Mouse (Mus musculus) testis, adult 2 months (tissue): Measurements from ENCODE around the gene Rab9. TPM values are rescaled to one million over a fixed set of nuclear protein-coding genes. Genes with fewer than 3 reads are reported as not detected.
A peak's percentile ranks its signal among the peaks of the same experiment; 100 is the strongest.

Experiments used
- H3K27ac ChIP-seq: fragments of 200-500 bp; 2 replicates; pipeline ENCODE4 v1.5.1; 2012; ENCODE audit warnings: low read depth, low read length; ENCODE audit not compliant: control insufficient read depth, insufficient read depth
- H3K27me3 ChIP-seq: fragments of 200-500 bp; 2 replicates; pipeline ENCODE4 v1.6.1; 2012; ENCODE audit warnings: mild to moderate bottlenecking, low read length, moderate library complexity; ENCODE audit not compliant: control insufficient read depth, insufficient read depth
- H3K36me3 ChIP-seq: fragments of 200-500 bp; 2 replicates; pipeline ENCODE4 v1.6.1; 2012; ENCODE audit warnings: mild to moderate bottlenecking, low read length; ENCODE audit not compliant: control insufficient read depth, insufficient read depth
- H3K4me1 ChIP-seq: fragments of 200-500 bp; 2 replicates; pipeline ENCODE4 v1.6.1; 2012; ENCODE audit warnings: low read length; ENCODE audit not compliant: control insufficient read depth, insufficient read depth
- H3K4me3 ChIP-seq: fragments of 200-500 bp; 2 replicates; pipeline ENCODE4 v1.5.1; 2012; ENCODE audit warnings: low read depth, mild to moderate bottlenecking, low read length, moderate library complexity, mixed read lengths; ENCODE audit not compliant: control insufficient read depth
- CTCF ChIP-seq: fragments of 200-500 bp; IDR thresholded peaks from 2 replicates; pipeline ENCODE4 v1.5.1; 2012; ENCODE audit warnings: low read depth, mild to moderate bottlenecking, inconsistent platforms, low read length, moderate library complexity; ENCODE audit not compliant: control insufficient read depth, insufficient read depth, insufficient replicate concordance
- POLR2A ChIP-seq: fragments of 200-500 bp; IDR thresholded peaks from 2 replicates; pipeline ENCODE4 v1.6.1; 2012; ENCODE audit warnings: low read depth, mild to moderate bottlenecking, inconsistent platforms, low read length, moderate library complexity; ENCODE audit not compliant: control insufficient read depth
- polyA plus RNA-seq: library from polyadenylated mRNA; depleted of rRNA; stranded (reverse); fragments of >200 nt; gene quantifications from 2 replicates; pipeline ENCODE4 v1.2.3, GENCODE M21; 2012

Gene Rab9
- polyA plus RNA-seq, 1 experiment: 3.8 TPM

GRCm38 (mm10) chrX:166478631-166479364 lies 869 bp downstream of the Rab9 start:
- peak overlapping the region; percentile 91 for H3K4me3 ChIP-seq
- H3K36me3 ChIP-seq: no peaks in the 10 kb centered on the region
- peak overlapping the region; percentile 79 for H3K27ac ChIP-seq
- TF ChIP-seq POLR2A (no peak), CTCF (no peak)
- H3K4me1 ChIP-seq: no peaks in the 10 kb centered on the region; the same call in 1 of the 2 replicates
- no peaks in the 10 kb centered on the region for H3K27me3 ChIP-seq

- TF ChIP-seq CTCF: no peak
- no peak for TF ChIP-seq POLR2A
- H3K27ac ChIP-seq: no peak overlapping the region
- H3K4me3 ChIP-seq: no peak overlapping the region
- H3K4me1 ChIP-seq: no peaks in the 10 kb centered on the region
- no peaks in the 10 kb centered on the region for H3K36me3 ChIP-seq
- H3K27me3 ChIP-seq: no peaks in the 10 kb centered on the region
Observed at GRCm38 (mm10) chrX:166477393-166477792, 2.3 kb downstream of the Rab9 start.

- Histone ChIP-seq H3K27ac (no peak overlapping the region), H3K4me3 (no peak overlapping the region), H3K36me3 (no peaks in the 10 kb centered on the region), H3K27me3 (no peaks in the 10 kb centered on the region), H3K4me1 (no peaks in the 10 kb centered on the region)
- TF ChIP-seq POLR2A: no peak
- TF ChIP-seq CTCF: no peak
Observed at GRCm38 (mm10) chrX:166472612-166473011, 7.1 kb downstream of the Rab9 start.

DNA sequence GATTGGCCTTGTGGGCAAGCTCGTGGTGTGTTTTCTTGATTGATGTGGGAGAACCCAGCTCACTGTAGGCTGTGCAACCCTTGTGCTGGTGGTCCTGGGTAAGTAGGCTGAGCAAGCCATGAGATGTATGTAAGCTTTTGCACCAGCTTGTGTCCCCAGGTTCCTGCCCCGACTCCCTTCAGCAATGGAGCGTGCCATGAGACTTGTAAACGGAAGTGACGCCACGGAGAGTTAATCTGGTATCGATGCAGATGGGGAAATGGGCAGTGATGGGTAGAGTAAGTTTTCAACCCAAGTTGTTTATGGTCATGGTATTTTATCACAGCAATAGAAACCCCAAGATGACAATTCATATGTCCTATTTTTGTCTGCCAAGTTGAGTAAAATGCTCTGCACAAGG lies 11.3 kb downstream of the Rab9 start:
- Histone ChIP-seq H3K4me3 (no peak overlapping the region), H3K36me3 (no peaks in the 10 kb centered on the region), H3K4me1 (no peaks in the 10 kb centered on the region), H3K27me3 (no peaks in the 10 kb centered on the region), H3K27ac (no peak overlapping the region)
- TF ChIP-seq CTCF (no peak), POLR2A (no peak)

DNA sequence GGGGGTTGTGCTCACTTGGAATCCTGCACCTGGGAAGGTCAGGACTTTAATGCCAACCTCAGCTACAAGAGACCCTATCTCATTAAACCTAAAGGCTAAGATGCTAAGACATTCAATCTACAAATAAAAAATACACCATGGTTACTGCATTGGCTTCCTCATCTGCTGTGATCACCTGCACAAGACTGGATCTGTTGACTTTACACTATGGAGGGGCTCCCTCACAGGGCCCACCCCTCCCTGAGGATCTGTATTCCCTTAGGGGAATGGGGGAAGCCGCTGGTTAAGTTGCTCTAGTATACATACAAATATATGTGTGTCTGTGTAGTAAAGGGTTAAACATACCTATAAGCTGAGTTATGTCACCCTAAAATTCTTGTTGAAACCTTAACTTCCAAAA lies 24.1 kb downstream of the Rab9 start:
- no peak for TF ChIP-seq CTCF
- no peak for TF ChIP-seq POLR2A
- H3K4me1 ChIP-seq: no peaks in the 10 kb centered on the region
- no peak overlapping the region for H3K4me3 ChIP-seq
- H3K36me3 ChIP-seq: no peaks in the 10 kb centered on the region
- no peak overlapping the region for H3K27ac ChIP-seq
- no peaks in the 10 kb centered on the region for H3K27me3 ChIP-seq

- no peak for TF ChIP-seq POLR2A
- no peak for TF ChIP-seq CTCF
- H3K4me3 ChIP-seq: no peak overlapping the region
- no peak overlapping the region for H3K27ac ChIP-seq
- H3K36me3 ChIP-seq: no peaks in the 10 kb centered on the region
- no peaks in the 10 kb centered on the region for H3K4me1 ChIP-seq
- no peaks in the 10 kb centered on the region for H3K27me3 ChIP-seq
Observed at GRCm38 (mm10) chrX:166454331-166454730, 25.3 kb downstream of the Rab9 start.

DNA sequence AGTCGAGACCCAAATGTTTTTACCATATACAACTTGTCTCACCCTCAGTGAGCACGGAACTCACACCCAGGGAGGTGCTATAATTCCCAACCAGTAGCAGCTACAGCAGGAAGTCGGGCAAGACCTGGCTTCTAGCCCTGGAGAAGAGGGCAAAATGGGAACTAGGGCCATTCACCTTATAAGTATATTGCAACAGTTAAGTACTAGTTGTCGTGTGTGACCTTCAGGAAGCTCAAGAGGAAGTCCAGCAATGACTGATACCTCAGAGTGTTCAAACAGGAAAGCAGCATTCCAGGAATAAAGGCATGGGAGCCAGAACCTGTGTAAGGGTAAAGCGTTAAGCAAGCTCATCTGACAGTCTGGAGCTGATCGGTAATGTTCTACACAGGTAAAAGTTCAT lies 26.1 kb downstream of the Rab9 start:
- TF ChIP-seq CTCF (no peak), POLR2A (no peak)
- Histone ChIP-seq H3K27ac (no peak overlapping the region), H3K4me1 (no peaks in the 10 kb centered on the region), H3K27me3 (no peaks in the 10 kb centered on the region), H3K4me3 (no peak overlapping the region), H3K36me3 (no peaks in the 10 kb centered on the region)

DNA sequence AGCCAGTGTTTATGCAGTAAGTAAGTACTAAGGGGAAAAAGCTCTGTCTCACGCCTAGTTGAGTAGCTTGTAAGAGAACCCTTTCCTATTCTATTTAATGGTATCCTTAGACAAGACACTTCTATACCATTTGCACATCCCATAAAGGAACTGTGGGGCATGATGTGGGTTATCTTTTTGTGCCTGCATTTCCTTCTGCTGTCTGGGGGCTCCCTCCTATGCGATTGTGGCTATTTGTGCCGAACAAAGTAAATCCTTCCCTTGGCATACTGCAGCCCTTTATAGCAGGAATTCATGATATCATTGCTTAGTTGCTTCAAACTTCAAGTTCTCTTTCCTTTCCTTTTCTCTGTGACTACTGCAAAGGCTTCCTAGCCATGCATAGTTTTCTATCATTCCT lies 35.1 kb downstream of the Rab9 start:
- Histone ChIP-seq H3K27ac (no peak overlapping the region), H3K27me3 (no peaks in the 10 kb centered on the region), H3K36me3 (no peaks in the 10 kb centered on the region), H3K4me1 (no peaks in the 10 kb centered on the region), H3K4me3 (no peak overlapping the region)
- TF ChIP-seq CTCF (no peak), POLR2A (no peak)
